Mouse (Mus musculus) heart, postnatal 10 days (tissue): ENCODE data around the gene Fam189b. TPM values are rescaled to one million over a fixed set of nuclear protein-coding genes. Genes with fewer than 3 reads are reported as not detected.
"Not testable (repeated sequence)": the region's sequence is repeated elsewhere in the genome, so short reads cannot be mapped to it uniquely, and the experiment has no call there.

ENCODE experiments used
- DNase-seq, 2 experiments: peaks; one replicate each; pipeline ENCODE4 v3.0.0; 2021
- intact Hi-C: fragments of 180-260 bp; cut with DNase I; formaldehyde crosslinking; loops from one replicate; pipeline ENCODE4 v1.15.1; 2025
- total RNA-seq, 2 experiments: library from RNA; stranded (reverse); gene quantifications; 2 replicates each; pipeline ENCODE4 v1.2.3; 2021

The Fam189b gene
- total RNA-seq, 2 experiments from 2014 or later = 7.9 to 8.3 TPM

- intact Hi-C loops = no loop called here
- DNase-seq = peak; percentile 88 to 92
These were observed 19.6 kb downstream of the Fam189b start, which contains the start of gene Gba for GRCm38 (mm10) chr3:89202253-89203141. Gene Gba, plus strand, starts transcription at chr3:89202928.

DNA sequence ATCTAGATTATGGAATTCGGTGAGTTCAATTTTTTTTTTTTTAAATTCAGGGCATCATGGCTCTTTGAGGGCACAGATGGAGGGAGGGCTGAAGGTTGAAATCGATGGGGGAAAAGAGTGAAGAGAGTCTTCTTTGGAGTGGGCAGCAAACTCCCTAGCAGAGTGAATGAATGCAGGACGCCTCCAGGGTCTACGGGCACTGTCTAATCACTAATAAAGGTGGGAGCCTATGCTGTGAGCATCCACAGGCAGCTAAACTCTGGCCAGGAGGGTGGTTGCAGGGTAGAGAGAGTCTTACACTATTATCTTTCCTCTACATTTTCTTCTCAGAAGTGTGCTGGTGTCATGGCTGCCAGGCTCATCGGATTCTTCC, 20.2 kb downstream of the Fam189b start:
- DNase-seq = no peak
- intact Hi-C loops = no loop called here

- DNase-seq = no peak
- intact Hi-C loops = no loop called here
These were observed 23.1 kb downstream of the Fam189b start for GRCm38 (mm10) chr3:89206079-89206478.

DNA sequence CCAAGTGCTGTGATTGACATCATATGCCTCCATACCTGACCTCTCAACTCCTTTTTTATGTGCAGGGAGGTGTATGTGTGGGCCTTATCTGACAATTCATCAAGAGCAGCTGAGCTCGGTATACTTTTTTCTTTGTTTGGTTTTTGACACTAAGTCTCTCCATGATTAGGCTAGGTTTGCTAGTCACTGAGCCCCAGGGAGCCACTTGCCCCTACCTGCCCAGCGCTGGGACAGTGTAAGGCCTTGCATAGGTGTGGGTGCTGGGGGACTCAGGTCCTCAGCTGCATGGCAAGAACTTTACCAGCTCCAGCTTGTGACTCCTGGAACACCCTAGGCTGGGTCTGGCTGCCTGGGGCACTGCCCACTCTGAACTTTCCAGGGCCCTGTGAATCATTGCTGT, 23.8 kb downstream of the Fam189b start:
- DNase-seq = no peak
- intact Hi-C loops = no loop called here

- intact Hi-C loops = no loop called here
- DNase-seq = no peak
These were observed 25.2 kb downstream of the Fam189b start for GRCm38 (mm10) chr3:89208075-89208657.

GRCm38 (mm10) chr3:89208736-89209135, 25.8 kb downstream of the Fam189b start:
- intact Hi-C loops = no loop called here

DNA sequence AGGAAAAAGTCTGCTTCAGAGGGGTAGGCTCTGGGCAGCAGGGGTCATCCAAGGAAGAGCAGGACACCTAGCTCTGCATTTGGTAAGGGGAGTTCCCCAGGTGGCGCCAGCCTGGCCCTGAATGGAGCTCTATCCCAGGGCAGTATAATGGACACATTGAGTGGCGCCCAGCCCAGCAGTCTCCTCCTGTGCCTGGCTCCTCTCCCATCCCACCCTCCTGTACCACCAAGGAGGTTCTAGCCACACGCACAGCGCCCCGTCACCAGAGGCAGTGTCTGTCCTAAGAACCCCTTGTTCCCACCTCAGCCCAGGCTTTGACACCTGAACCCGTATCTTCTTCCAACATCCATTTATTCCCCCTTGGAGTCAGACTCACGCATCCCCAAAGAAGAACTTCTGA, 26.8 kb downstream of the Fam189b start:
- intact Hi-C loops = no loop called here
- DNase-seq = no peak

More at GRCm38 (mm10) chr3:89208736-89209135, 25.8 kb downstream of the Fam189b start:
- DNase-seq = no peak

GRCm38 (mm10) chr3:89210162-89210561, 27.2 kb downstream of the Fam189b start:
- no peak for DNase-seq
- intact Hi-C loops = no loop called here

- no peak for DNase-seq
- intact Hi-C loops = no loop called here
These were observed 27.8 kb downstream of the Fam189b start for GRCm38 (mm10) chr3:89210731-89211130.

- intact Hi-C loops = no loop called here
- DNase-seq = peak; percentile 95 to 97
These were observed 31.0 kb downstream of the Fam189b start for GRCm38 (mm10) chr3:89213803-89214530.

GRCm38 (mm10) chr3:89214681-89215411, 31.9 kb downstream of the Fam189b start, which contains the start of gene Thbs3:
Gene Thbs3, plus strand, starts transcription at chr3:89215180.
- peak; percentile 46 to 59 for DNase-seq
- intact Hi-C loops = no loop called here

GRCm38 (mm10) chr3:89215853-89216252, 32.9 kb downstream of the Fam189b start:
- intact Hi-C loops = loop anchor here (1.0 kb wide), 3 partner anchors 20 to 126 kb away; no protein-coding TSS in a partner anchor
- peak; percentile 86 to 91 for DNase-seq

DNA sequence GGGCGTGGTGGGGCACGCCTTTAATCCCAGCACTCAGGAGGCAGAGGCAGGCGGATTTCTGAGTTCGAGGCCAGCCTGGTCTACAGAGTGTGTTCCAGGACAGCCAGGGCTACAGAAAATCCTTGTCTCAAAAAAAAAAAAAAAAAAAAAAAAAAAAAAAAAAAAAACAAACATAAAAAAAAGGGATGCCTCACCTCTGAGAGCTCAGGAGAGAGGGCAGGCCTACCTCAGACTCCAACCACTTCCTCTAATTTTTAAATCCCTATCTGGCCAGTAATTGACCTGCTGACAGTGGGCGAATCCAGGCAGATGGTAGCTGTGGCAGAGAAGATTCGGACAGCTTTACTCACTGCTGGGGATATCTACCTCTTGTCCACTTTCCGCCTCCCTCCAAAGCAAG, 33.5 kb downstream of the Fam189b start:
- intact Hi-C loops = loop anchor here (1.0 kb wide), 3 partner anchors 20 to 126 kb away; no protein-coding TSS in a partner anchor

DNA sequence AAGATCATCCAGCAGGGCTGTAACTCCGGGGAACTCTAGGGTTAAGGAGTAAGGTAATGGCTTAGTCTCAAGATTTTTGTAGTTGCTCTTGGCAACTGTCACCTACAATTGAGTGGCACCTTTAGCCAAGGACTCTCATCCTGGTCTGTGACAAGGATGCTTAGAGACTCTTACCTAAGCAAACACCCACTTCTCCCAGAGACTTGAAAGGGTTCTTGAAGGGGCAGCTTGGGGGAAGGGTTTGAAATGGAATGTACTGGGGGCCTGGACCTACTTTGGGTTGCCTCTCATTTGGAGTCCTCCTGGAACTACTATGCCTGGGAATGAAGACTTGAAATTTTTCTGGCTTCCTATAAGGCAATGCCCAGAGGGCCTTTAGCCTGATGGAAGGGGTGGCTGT, 35.3 kb downstream of the Fam189b start:
- DNase-seq = no peak
- intact Hi-C loops = no loop called here

More for the DNA sequence above, 33.5 kb downstream of the Fam189b start:
- DNase-seq = not testable (repeated sequence)

- no peak for DNase-seq
- intact Hi-C loops = no loop called here
These were observed 36.6 kb downstream of the Fam189b start for GRCm38 (mm10) chr3:89219546-89219945.

- intact Hi-C loops = no loop called here
- DNase-seq = no peak
These were observed 38.2 kb downstream of the Fam189b start for GRCm38 (mm10) chr3:89221167-89221566.

- DNase-seq = no peak
- intact Hi-C loops = no loop called here
These were observed 41.9 kb downstream of the Fam189b start for GRCm38 (mm10) chr3:89224796-89225195.

DNA sequence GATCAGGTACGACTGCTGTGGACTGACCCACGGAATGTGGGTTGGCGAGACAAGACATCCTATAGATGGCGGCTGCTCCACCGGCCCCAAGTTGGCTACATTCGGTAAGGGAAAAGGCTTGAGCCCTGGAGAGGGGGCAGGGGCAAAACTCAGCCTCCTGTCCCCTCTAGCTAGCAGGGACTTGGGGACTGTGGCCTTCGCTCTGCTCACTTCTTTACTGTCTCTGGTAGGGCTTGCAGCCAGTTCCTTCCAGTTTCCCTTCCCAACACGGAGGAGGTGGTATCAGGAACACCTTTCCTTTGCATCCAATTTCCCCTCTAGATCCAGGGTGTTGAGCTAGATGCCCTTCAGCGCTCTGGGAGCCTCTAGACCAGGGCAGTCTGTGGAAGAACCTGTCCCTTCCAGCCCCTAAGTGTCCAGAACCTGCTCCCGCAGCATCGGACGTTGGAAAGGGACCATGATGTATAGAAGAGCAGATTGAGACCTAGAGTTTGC, 42.4 kb downstream of the Fam189b start:
- intact Hi-C loops = no loop called here
- DNase-seq = no peak

- DNase-seq = no peak
- intact Hi-C loops = no loop called here
These were observed 43.0 kb downstream of the Fam189b start for GRCm38 (mm10) chr3:89225918-89226317.

GRCm38 (mm10) chr3:89226361-89226760, 43.4 kb downstream of the Fam189b start:
- intact Hi-C loops = no loop called here
- no peak for DNase-seq
